22 mouse cellular contexts compared by ENCODE assay signal in genomic region chr11:104113699-104114098, GRCm38 (mm10). TPM values are rescaled to one million over a fixed set of nuclear protein-coding genes. Genes with fewer than 3 reads are reported as not detected.
"Had no signal": no experiment of that assay in that cellular context is flagged by ENCODE, and none has a peak within 500 bp of the region (broad histone marks: within the 10 kb centered on the region; RNA-seq: fewer than 3 reads in every experiment).

No protein-coding gene starts in this region.

- H3K27ac ChIP-seq: liver, embryonic 13.5 days; midbrain, embryonic 12.5 days; midbrain, embryonic 15.5 days; neural tube, embryonic 13.5 days; stomach, postnatal 0 days had no signal

- H3K36me3 ChIP-seq: liver, embryonic 13.5 days; midbrain, embryonic 12.5 days; midbrain, embryonic 15.5 days; neural tube, embryonic 13.5 days had no signal

- H3K9me3 ChIP-seq: liver, embryonic 13.5 days; midbrain, embryonic 12.5 days; midbrain, embryonic 15.5 days; neural tube, embryonic 13.5 days had no signal

- H3K4me2 ChIP-seq: liver, embryonic 13.5 days; midbrain, embryonic 12.5 days; midbrain, embryonic 15.5 days; neural tube, embryonic 13.5 days had no signal

- H3K27me3 ChIP-seq: liver, embryonic 13.5 days; midbrain, embryonic 15.5 days; neural tube, embryonic 13.5 days had no signal

- H3K4me3 ChIP-seq: liver, embryonic 13.5 days; midbrain, embryonic 12.5 days; midbrain, embryonic 15.5 days; myocyte; neural tube, embryonic 13.5 days had no signal

- ATAC-seq: midbrain, embryonic 15.5 days had no signal

- H3K4me1 ChIP-seq: liver, embryonic 13.5 days; midbrain, embryonic 15.5 days; neural tube, embryonic 13.5 days had no signal

- H3K9ac ChIP-seq: liver, embryonic 13.5 days; midbrain, embryonic 12.5 days; midbrain, embryonic 15.5 days; neural tube, embryonic 13.5 days had no signal

- DNase-seq: kidney, adult 18-20 months; kidney, adult 9 months; kidney, postnatal 14 days; kidney, postnatal 4 days; liver, embryonic 13.5 days; lung, adult 2 months; lung, postnatal 14 days; lung, postnatal 4 days; retina, postnatal 1 day; thymus, postnatal 25 days had no signal

RNA-seq across cellular contexts. Expression of gene Crhr1, which starts 19.0 kb away (rescaled TPM):
- total RNA-seq: liver, adult 2 months; megakaryocyte progenitor cell, adult 5-6 weeks; megakaryocyte-erythroid progenitor cell, adult 5-6 weeks; monocyte, adult 5-6 weeks; neutrophil, adult 5-6 weeks had no signal
- polyA plus RNA-seq: liver, embryonic 13.5 days; liver, embryonic 16.5 days; lung, adult 2 months; lung, embryonic 16.5 days; myocyte had no signal
